Comparison of ENCODE assay signal across 8 mouse cellular contexts in genomic region chr4:117891738-117892161, GRCm38 (mm10). TPM values are rescaled to one million over a fixed set of nuclear protein-coding genes. Genes with fewer than 3 reads are reported as not detected.
A peak's percentile ranks its signal among the peaks of the same experiment; 100 is the strongest.
DNase-seq lines count a peak whose midpoint lies in the region; ATAC-seq and TF ChIP-seq lines count a peak whose summit lies in the region.

Gene Dph2, minus strand, starts transcription at chr4:117892032.

- H3K27me3 ChIP-seq in embryonic facial prominence, embryonic 11.5 days (ENCODE audit: control insufficient read depth, insufficient read depth, low read length), result no peaks in the 10 kb centered on the region
- no peaks in the 10 kb centered on the region for H3K27me3 ChIP-seq in intestine, postnatal 0 days (replicated peaks; ENCODE audit: control insufficient read depth, insufficient read depth, low read length)
- H3K27me3 ChIP-seq in midbrain, embryonic 11.5 days (ENCODE audit: control insufficient read depth, insufficient read depth, low read length), result no peaks in the 10 kb centered on the region

- peaks cover 3% of the 10 kb centered on the region; the same call in 1 of the 2 replicates for H3K36me3 ChIP-seq in embryonic facial prominence, embryonic 11.5 days (replicated peaks; ENCODE audit: control insufficient read depth, insufficient read depth, low read depth, low read length)
- peaks cover 8% of the 10 kb centered on the region; the same call in 1 of the 2 replicates for H3K36me3 ChIP-seq in intestine, postnatal 0 days (ENCODE audit: control insufficient read depth, insufficient read depth)
- peaks cover 8% of the 10 kb centered on the region; the same call in 1 of the 2 replicates for H3K36me3 ChIP-seq in midbrain, embryonic 11.5 days (ENCODE audit: control insufficient read depth, insufficient read depth, low read length)

- H3K4me2 ChIP-seq in embryonic facial prominence, embryonic 11.5 days (ENCODE audit: low read depth, low read length), result peak within 1 kb of the TSS; percentile 54
- peak within 1 kb of the TSS; percentile 95 for H3K4me2 ChIP-seq in intestine, postnatal 0 days (replicated peaks; ENCODE audit: low read depth)
- H3K4me2 ChIP-seq in midbrain, embryonic 11.5 days, result peak within 1 kb of the TSS; percentile 55

- intact Hi-C loops in left cerebral cortex, postnatal 4 days (cut with DNase I), result no loop called here

- TF ChIP-seq CTCF in intestine, postnatal 0 days (IDR thresholded peaks at IDR 0.05; ENCODE audit: low read depth), result no peak

- H3K4me1 ChIP-seq in embryonic facial prominence, embryonic 11.5 days (ENCODE audit: control insufficient read depth, insufficient read depth, low read length), result no peaks in the 10 kb centered on the region
- H3K4me1 ChIP-seq in intestine, postnatal 0 days (replicated peaks; ENCODE audit: control insufficient read depth, insufficient read depth, low read length), result 0 out of 2 replicates have a peak, but pooled peaks cover 2% of the 10 kb centered on the region
- peaks cover 13% of the 10 kb centered on the region for H3K4me1 ChIP-seq in midbrain, embryonic 11.5 days (ENCODE audit: control insufficient read depth, insufficient read depth, low read length)

- peak within 1 kb of the TSS; percentile 52 for H3K9ac ChIP-seq in embryonic facial prominence, embryonic 11.5 days (replicated peaks; ENCODE audit: low read length)
- H3K9ac ChIP-seq in intestine, postnatal 0 days (ENCODE audit: low read depth, low read length), result peak within 1 kb of the TSS; percentile 26; the same call in 1 of the 2 replicates
- peak within 1 kb of the TSS; percentile 60 for H3K9ac ChIP-seq in midbrain, embryonic 11.5 days (ENCODE audit: low read length)

- no peaks in the 10 kb centered on the region for H3K9me3 ChIP-seq in embryonic facial prominence, embryonic 11.5 days (replicated peaks; ENCODE audit: control insufficient read depth, low read length)
- H3K9me3 ChIP-seq in intestine, postnatal 0 days (ENCODE audit: control insufficient read depth), result no peaks in the 10 kb centered on the region
- H3K9me3 ChIP-seq in midbrain, embryonic 11.5 days (ENCODE audit: control insufficient read depth, low read length), result no peaks in the 10 kb centered on the region

- WGBS in embryonic facial prominence, embryonic 11.5 days, result under 1% methylated on average over 21 of the region's 21 CpGs
- under 1% methylated on average over 21 of the region's 21 CpGs for WGBS in intestine, postnatal 0 days
- WGBS in midbrain, embryonic 11.5 days, result under 1% methylated on average over 21 of the region's 21 CpGs

- DNase-seq in 3134 (ENCODE audit: extremely low read depth, insufficient read length, low spot score), result peak; percentile 81
- DNase-seq in adrenal gland, postnatal 10 days, result peak; percentile 84
- peak; percentile 93 for DNase-seq in embryonic facial prominence, embryonic 11.5 days (ENCODE audit: low spot score)
- peak; percentile 81 for DNase-seq in left cerebral cortex, postnatal 4 days
- DNase-seq in midbrain, embryonic 11.5 days (ENCODE audit: low spot score, missing footprints), result peak; percentile 98
- DNase-seq in spleen, adult 12 weeks (ENCODE audit: low spot score), result peak; percentile 72

- peak; percentile 78 for ATAC-seq in embryonic facial prominence, embryonic 11.5 days (replicated peaks; ENCODE audit: insufficient number of reproducible peaks, low FRiP score, low TSS enrichment, low read depth)
- ATAC-seq in granulocyte monocyte progenitor cell, adult 5-6 weeks (replicated peaks; ENCODE audit: poor library complexity, severe bottlenecking), result peak; percentile 90
- ATAC-seq in intestine, postnatal 0 days, result peak; percentile 83
- ATAC-seq in midbrain, embryonic 11.5 days (ENCODE audit: low FRiP score), result peak; percentile 87

- peak within 1 kb of the TSS; percentile 75 for H3K4me3 ChIP-seq in embryonic facial prominence, embryonic 11.5 days (ENCODE audit: low read depth, low read length)
- H3K4me3 ChIP-seq in intestine, postnatal 0 days (ENCODE audit: low read depth, low read length), result peak within 1 kb of the TSS; percentile 79
- peak within 1 kb of the TSS; percentile 74 for H3K4me3 ChIP-seq in midbrain, embryonic 11.5 days (ENCODE audit: low read depth, low read length)

- H3K27ac ChIP-seq in embryonic facial prominence, embryonic 11.5 days (replicated peaks; ENCODE audit: low read depth, low read length), result no peak within 1 kb of the TSS
- no peak within 1 kb of the TSS for H3K27ac ChIP-seq in intestine, postnatal 0 days (ENCODE audit: low read depth, low read length)
- no peak within 1 kb of the TSS for H3K27ac ChIP-seq in midbrain, embryonic 11.5 days (ENCODE audit: low read depth, low read length)

RNA-seq across cellular contexts. Expression of gene Dph2, which starts in this region (rescaled TPM):
- 1 to 10 TPM; 5.6 to 7.0 TPM for total RNA-seq in adrenal gland, postnatal 10 days (2021)
- 20.8 and 23.8 TPM in 2 replicates for polyA plus RNA-seq in embryonic facial prominence, embryonic 11.5 days (2014; fragmentation: Nextera tagmentation; extraction: Ambion mirVana)
- 13.3 and 15.6 TPM in 2 replicates for total RNA-seq in granulocyte monocyte progenitor cell, adult 5-6 weeks (2014; fragmentation: Nextera tagmentation)
- total RNA-seq in granulocyte monocyte progenitor cell, adult 5-6 weeks (2017), result 8.9 and 9.6 TPM in 2 replicates
- polyA plus RNA-seq in intestine, postnatal 0 days (2015; fragmentation: Nextera tagmentation; extraction: Ambion mirVana), result 5.0 and 5.5 TPM in 2 replicates
- total RNA-seq in left cerebral cortex, postnatal 4 days (2021), result 10 to 100 TPM; 12.9 to 15.1 TPM
- 23.9 and 27.7 TPM in 2 replicates for polyA plus RNA-seq in midbrain, embryonic 11.5 days (2014; fragmentation: Nextera tagmentation; extraction: Ambion mirVana)
